Mouse (Mus musculus) embryonic fibroblast, embryonic 13.5 days (primary cell): ENCODE data around the gene Cog2. TPM values are rescaled to one million over a fixed set of nuclear protein-coding genes. Genes with fewer than 3 reads are reported as not detected.

Experiments
- H3K27ac ChIP-seq: 2 replicates; pipeline ENCODE4 v1.5.1; 2012; ENCODE audit warnings: low read length, control low read depth, inconsistent platforms; ENCODE audit not compliant: insufficient read depth
- H3K4me1 ChIP-seq: 2 replicates; pipeline ENCODE4 v1.6.1; 2011; ENCODE audit warnings: low read length; ENCODE audit not compliant: control insufficient read depth, insufficient read depth
- H3K4me3 ChIP-seq: 2 replicates; pipeline ENCODE4 v1.5.1; 2011; ENCODE audit warnings: mild to moderate bottlenecking, control low read depth, low read length; ENCODE audit not compliant: insufficient read depth
- CTCF ChIP-seq: IDR thresholded peaks from 2 replicates; pipeline ENCODE4 v1.5.1; 2011; ENCODE audit warnings: mild to moderate bottlenecking, control low read depth, low read length, moderate library complexity, borderline replicate concordance; ENCODE audit not compliant: insufficient read depth
- POLR2A ChIP-seq: IDR thresholded peaks from 2 replicates; pipeline ENCODE4 v1.6.1; 2011; ENCODE audit warnings: low read depth, mild to moderate bottlenecking, control low read depth, low read length, moderate library complexity
- polyA plus RNA-seq: library from polyadenylated mRNA; stranded (reverse); fragments of >200 nt; gene quantifications from 2 replicates; pipeline ENCODE4 v1.2.4, GENCODE M21; 2011; ENCODE audit warnings: low read depth; ENCODE audit not compliant: missing spikeins, insufficient read length

Cog2 gene
- 26.7 and 26.9 TPM in 2 replicates for polyA plus RNA-seq

GRCm38 (mm10) chr8:124520249-124521080, at the start of gene Cog2:
Cog2 (plus strand) TSS chr8:124520767.
- Histone ChIP-seq H3K4me3 (peak within 1 kb of the TSS; percentile 89), H3K27ac (no peak within 1 kb of the TSS), H3K4me1 (peaks cover 3% of the 10 kb centered on the region; the same call in 1 of the 2 replicates)
- peak; percentile 80 for TF ChIP-seq CTCF
- peak; percentile 81 for TF ChIP-seq POLR2A

- TF ChIP-seq CTCF (no peak), POLR2A (no peak)
- Histone ChIP-seq H3K4me1 (no peaks in the 10 kb centered on the region), H3K27ac (no peak overlapping the region), H3K4me3 (no peak overlapping the region)
These were observed 44.9 kb upstream of the Cog2 start for GRCm38 (mm10) chr8:124475690-124476089.

- TF ChIP-seq CTCF (no peak), POLR2A (no peak)
- H3K27ac ChIP-seq: no peak overlapping the region
- H3K4me3 ChIP-seq: no peak overlapping the region
- no peaks in the 10 kb centered on the region for H3K4me1 ChIP-seq
These were observed 43.9 kb upstream of the Cog2 start for GRCm38 (mm10) chr8:124476701-124477100.

- Histone ChIP-seq H3K4me3 (no peak overlapping the region), H3K27ac (no peak overlapping the region), H3K4me1 (no peaks in the 10 kb centered on the region)
- TF ChIP-seq POLR2A: no peak
- no peak for TF ChIP-seq CTCF
These were observed 41.3 kb upstream of the Cog2 start for GRCm38 (mm10) chr8:124479251-124479650.

GRCm38 (mm10) chr8:124480321-124480720, 40.2 kb upstream of the Cog2 start:
- TF ChIP-seq CTCF (no peak), POLR2A (no peak)
- H3K4me3 ChIP-seq: no peak overlapping the region

GRCm38 (mm10) chr8:124482790-124483189, 37.8 kb upstream of the Cog2 start:
- Histone ChIP-seq H3K4me3 (no peak overlapping the region), H3K4me1 (no peaks in the 10 kb centered on the region), H3K27ac (no peak overlapping the region)
- no peak for TF ChIP-seq POLR2A
- no peak for TF ChIP-seq CTCF

More at GRCm38 (mm10) chr8:124480321-124480720, 40.2 kb upstream of the Cog2 start:
- Histone ChIP-seq H3K27ac (no peak overlapping the region), H3K4me1 (no peaks in the 10 kb centered on the region)

GRCm38 (mm10) chr8:124483356-124484115, 37.0 kb upstream of the Cog2 start:
- H3K27ac ChIP-seq: no peak overlapping the region
- H3K4me3 ChIP-seq: no peak overlapping the region
- H3K4me1 ChIP-seq: no peaks in the 10 kb centered on the region
- no peak for TF ChIP-seq POLR2A
- no peak for TF ChIP-seq CTCF

- TF ChIP-seq POLR2A (no peak), CTCF (no peak)
- Histone ChIP-seq H3K4me3 (no peak overlapping the region), H3K27ac (no peak overlapping the region), H3K4me1 (no peaks in the 10 kb centered on the region)
These were observed 31.3 kb upstream of the Cog2 start for GRCm38 (mm10) chr8:124489311-124489710.

GRCm38 (mm10) chr8:124489786-124490185, 30.8 kb upstream of the Cog2 start:
- H3K4me3 ChIP-seq: no peak overlapping the region

GRCm38 (mm10) chr8:124494397-124494796, 26.2 kb upstream of the Cog2 start:
- Histone ChIP-seq H3K4me1 (no peaks in the 10 kb centered on the region), H3K4me3 (no peak overlapping the region), H3K27ac (no peak overlapping the region)
- TF ChIP-seq POLR2A: no peak
- no peak for TF ChIP-seq CTCF

More at GRCm38 (mm10) chr8:124489786-124490185, 30.8 kb upstream of the Cog2 start:
- Histone ChIP-seq H3K4me1 (no peaks in the 10 kb centered on the region), H3K27ac (no peak overlapping the region)
- TF ChIP-seq CTCF (no peak), POLR2A (no peak)
